Mouse (Mus musculus): ENCODE measurements at regions not wholly inside any gene's neighbourhood (a gene's known extent, or its start where the extent isn't known, plus 50 kb on each side); places are given as distances from the start of the nearest gene placed in this dataset.
"Not testable (repeated sequence)": the region's sequence is repeated elsewhere in the genome, so short reads cannot be mapped to it uniquely, and the experiment has no call there.

DNA sequence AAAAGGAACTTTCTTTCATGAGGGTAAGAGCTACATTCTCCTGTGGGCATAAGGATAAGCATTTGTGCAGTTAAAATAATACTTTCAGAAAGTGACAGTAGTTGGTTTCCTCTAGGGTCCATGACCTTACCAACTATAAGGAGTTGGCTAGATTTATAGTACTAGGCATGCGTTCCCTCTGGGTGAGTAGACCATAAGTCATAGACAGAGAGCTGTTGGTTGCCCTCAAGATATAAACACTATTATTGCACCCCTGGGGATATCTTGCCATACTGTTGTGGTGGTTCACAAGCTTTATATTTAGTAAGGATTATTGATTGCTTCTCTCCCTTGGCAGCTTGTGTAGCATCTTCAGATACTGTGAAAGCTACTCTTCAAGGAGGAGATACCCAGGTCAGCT is 223.6 kb downstream of the Cd47 start:
- H3K36me3 ChIP-seq (ENCODE audit: control insufficient read depth, insufficient read depth, low read length): no peaks in the 10 kb centered on the region
- H3K4me3 ChIP-seq: no peak overlapping the region
- TF ChIP-seq POLR2A (IDR thresholded peaks at IDR 0.05; ENCODE audit: insufficient read depth, low read depth, low read length) (no peak), CTCF (IDR thresholded peaks at IDR 0.05) (no peak), EP300 (IDR thresholded peaks at IDR 0.05; ENCODE audit: insufficient read depth, low read depth, low read length) (no peak)
- no peaks in the 10 kb centered on the region for H3K27me3 ChIP-seq (ENCODE audit: control insufficient read depth, insufficient read depth, low read length)
- no peak overlapping the region for H3K9ac ChIP-seq (ENCODE audit: low read depth, low read length)
- WGBS: 100% methylated on average over 1 of the region's 1 CpGs
- H3K79me2 ChIP-seq (replicated peaks; ENCODE audit: control insufficient read depth, insufficient read depth, low read length): no peaks in the 10 kb centered on the region
- H3K27ac ChIP-seq: no peak overlapping the region
- intact Hi-C loops (cut with DNase I): no loop called here
- no peaks in the 10 kb centered on the region for H3K4me1 ChIP-seq (ENCODE audit: control insufficient read depth, insufficient read depth, low read length)
- no peak for DNase-seq

GRCm38 (mm10) chr16:50026100-50026884 is 226.0 kb downstream of the Cd47 start:
- H3K4me1 ChIP-seq (ENCODE audit: control insufficient read depth, insufficient read depth, low read length): peaks cover 1% of the 10 kb centered on the region; the same call in 1 of the 2 replicates
- no peak overlapping the region for H3K4me3 ChIP-seq
- DNase-seq: no peak
- WGBS: 40% methylated on average over 3 of the region's 3 CpGs
- TF ChIP-seq EP300 (IDR thresholded peaks at IDR 0.05; ENCODE audit: insufficient read depth, low read depth, low read length) (no peak), CTCF (IDR thresholded peaks at IDR 0.05) (no peak), POLR2A (IDR thresholded peaks at IDR 0.05; ENCODE audit: insufficient read depth, low read depth, low read length) (no peak)
- H3K9ac ChIP-seq (ENCODE audit: low read depth, low read length): no peak overlapping the region
- H3K27me3 ChIP-seq (ENCODE audit: control insufficient read depth, insufficient read depth, low read length): no peaks in the 10 kb centered on the region
- no peaks in the 10 kb centered on the region for H3K79me2 ChIP-seq (replicated peaks; ENCODE audit: control insufficient read depth, insufficient read depth, low read length)
- intact Hi-C loops (cut with DNase I): no loop called here
- H3K36me3 ChIP-seq (ENCODE audit: control insufficient read depth, insufficient read depth, low read length): no peaks in the 10 kb centered on the region
- H3K27ac ChIP-seq: no peak overlapping the region

- TF ChIP-seq CTCF (IDR thresholded peaks at IDR 0.05) (no peak), EP300 (IDR thresholded peaks at IDR 0.05; ENCODE audit: insufficient read depth, low read depth, low read length) (no peak), POLR2A (IDR thresholded peaks at IDR 0.05; ENCODE audit: insufficient read depth, low read depth, low read length) (no peak)
- Histone ChIP-seq H3K27me3 (ENCODE audit: control insufficient read depth, insufficient read depth, low read length) (no peaks in the 10 kb centered on the region), H3K27ac (no peak overlapping the region), H3K36me3 (ENCODE audit: control insufficient read depth, insufficient read depth, low read length) (no peaks in the 10 kb centered on the region), H3K79me2 (replicated peaks; ENCODE audit: control insufficient read depth, insufficient read depth, low read length) (no peaks in the 10 kb centered on the region), H3K4me1 (ENCODE audit: control insufficient read depth, insufficient read depth, low read length) (peaks cover 1% of the 10 kb centered on the region; the same call in 1 of the 2 replicates), H3K9ac (ENCODE audit: low read depth, low read length) (no peak overlapping the region), H3K4me3 (no peak overlapping the region)
- DNase-seq: no peak
- intact Hi-C loops (cut with DNase I): no loop called here
- WGBS: 37% methylated on average over 2 of the region's 2 CpGs
Observed at GRCm38 (mm10) chr16:50027189-50027588, 226.9 kb downstream of the Cd47 start.

GRCm38 (mm10) chr16:50029711-50030110 is 229.4 kb downstream of the Cd47 start:
- Histone ChIP-seq H3K4me3 (no peak overlapping the region), H3K4me1 (ENCODE audit: control insufficient read depth, insufficient read depth, low read length) (peaks cover 1% of the 10 kb centered on the region; the same call in 1 of the 2 replicates), H3K36me3 (ENCODE audit: control insufficient read depth, insufficient read depth, low read length) (no peaks in the 10 kb centered on the region), H3K9ac (ENCODE audit: low read depth, low read length) (no peak overlapping the region), H3K27ac (no peak overlapping the region), H3K79me2 (replicated peaks; ENCODE audit: control insufficient read depth, insufficient read depth, low read length) (no peaks in the 10 kb centered on the region), H3K27me3 (ENCODE audit: control insufficient read depth, insufficient read depth, low read length) (no peaks in the 10 kb centered on the region)
- TF ChIP-seq EP300 (IDR thresholded peaks at IDR 0.05; ENCODE audit: insufficient read depth, low read depth, low read length) (no peak), POLR2A (IDR thresholded peaks at IDR 0.05; ENCODE audit: insufficient read depth, low read depth, low read length) (no peak)
- 98% methylated on average over 1 of the region's 1 CpGs for WGBS
- no peak for DNase-seq
- intact Hi-C loops (cut with DNase I): no loop called here

DNA sequence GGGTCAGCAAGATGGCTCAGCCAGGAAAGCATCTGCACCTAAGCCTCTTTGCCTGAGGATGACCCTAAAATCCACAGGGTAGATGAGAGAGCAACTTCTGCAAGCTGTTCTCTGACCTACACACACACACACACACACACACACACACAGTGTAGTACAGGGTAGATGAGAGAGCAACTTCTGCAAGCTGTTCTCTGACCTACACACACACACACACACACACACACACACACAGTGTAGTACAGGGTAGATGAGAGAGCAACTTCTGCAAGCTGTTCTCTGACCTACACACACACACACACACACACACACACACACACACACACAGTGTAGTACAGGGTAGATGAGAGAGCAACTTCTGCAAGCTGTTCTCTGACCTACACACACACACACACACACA is 230.0 kb downstream of the Cd47 start:
- H3K4me1 ChIP-seq (ENCODE audit: control insufficient read depth, insufficient read depth, low read length); H3K36me3 ChIP-seq (ENCODE audit: control insufficient read depth, insufficient read depth, low read length); DNase-seq; H3K9ac ChIP-seq (ENCODE audit: low read depth, low read length); intact Hi-C loops (cut with DNase I); H3K79me2 ChIP-seq (replicated peaks; ENCODE audit: control insufficient read depth, insufficient read depth, low read length); H3K27me3 ChIP-seq (ENCODE audit: control insufficient read depth, insufficient read depth, low read length); H3K4me3 ChIP-seq; H3K27ac ChIP-seq: not testable (repeated sequence)

GRCm38 (mm10) chr16:50030905-50031369 is 230.6 kb downstream of the Cd47 start:
- Histone ChIP-seq H3K36me3 (ENCODE audit: control insufficient read depth, insufficient read depth, low read length) (no peaks in the 10 kb centered on the region), H3K27ac (no peak overlapping the region), H3K4me3 (no peak overlapping the region), H3K27me3 (ENCODE audit: control insufficient read depth, insufficient read depth, low read length) (no peaks in the 10 kb centered on the region), H3K4me1 (ENCODE audit: control insufficient read depth, insufficient read depth, low read length) (peaks cover 1% of the 10 kb centered on the region; the same call in 1 of the 2 replicates), H3K79me2 (replicated peaks; ENCODE audit: control insufficient read depth, insufficient read depth, low read length) (no peaks in the 10 kb centered on the region), H3K9ac (ENCODE audit: low read depth, low read length) (no peak overlapping the region; the same call in 1 of the 2 replicates)
- intact Hi-C loops (cut with DNase I): no loop called here
- no peak for TF ChIP-seq POLR2A (IDR thresholded peaks at IDR 0.05; ENCODE audit: insufficient read depth, low read depth, low read length)
- no peak for TF ChIP-seq CTCF (IDR thresholded peaks at IDR 0.05)
- TF ChIP-seq EP300 (IDR thresholded peaks at IDR 0.05; ENCODE audit: insufficient read depth, low read depth, low read length): no peak
- no peak for DNase-seq
- 12% methylated on average over 2 of the region's 2 CpGs for WGBS
